Mouse (Mus musculus): ENCODE measurements around the gene Caskin1. TPM values are rescaled to one million over a fixed set of nuclear protein-coding genes. Genes with fewer than 3 reads are reported as not detected.
A peak's percentile ranks its signal among the peaks of the same experiment; 100 is the strongest.

Caskin1 gene
- polyA plus RNA-seq, 1 experiment = 1.7 TPM

GRCm38 (mm10) chr17:24461580-24461979 lies 26.8 kb upstream of the Caskin1 start:
- H3K9ac ChIP-seq (ENCODE audit: low read depth, poor library complexity, severe bottlenecking) = no peak overlapping the region
- H3K4me1 ChIP-seq (ENCODE audit: control insufficient read depth, insufficient read depth, low read length) = no peaks in the 10 kb centered on the region
- no peak overlapping the region for H3K4me3 ChIP-seq (ENCODE audit: low read depth, low read length)
- TF ChIP-seq CTCF (IDR thresholded peaks at IDR 0.05; ENCODE audit: low read depth, low read length) = no peak
- peaks cover 5% of the 10 kb centered on the region; the same call in 1 of the 2 replicates for H3K36me3 ChIP-seq (ENCODE audit: control insufficient read depth, insufficient read depth, low read length, poor library complexity, severe bottlenecking)
- no peak overlapping the region for H3K27ac ChIP-seq (ENCODE audit: insufficient read depth, low read length)
- no peaks in the 10 kb centered on the region for H3K27me3 ChIP-seq (ENCODE audit: control insufficient read depth, insufficient read depth, low read length, poor library complexity, severe bottlenecking)
- no peaks in the 10 kb centered on the region for H3K9me3 ChIP-seq (replicated peaks; ENCODE audit: control insufficient read depth, insufficient read depth, low read length, poor library complexity, severe bottlenecking)

DNA sequence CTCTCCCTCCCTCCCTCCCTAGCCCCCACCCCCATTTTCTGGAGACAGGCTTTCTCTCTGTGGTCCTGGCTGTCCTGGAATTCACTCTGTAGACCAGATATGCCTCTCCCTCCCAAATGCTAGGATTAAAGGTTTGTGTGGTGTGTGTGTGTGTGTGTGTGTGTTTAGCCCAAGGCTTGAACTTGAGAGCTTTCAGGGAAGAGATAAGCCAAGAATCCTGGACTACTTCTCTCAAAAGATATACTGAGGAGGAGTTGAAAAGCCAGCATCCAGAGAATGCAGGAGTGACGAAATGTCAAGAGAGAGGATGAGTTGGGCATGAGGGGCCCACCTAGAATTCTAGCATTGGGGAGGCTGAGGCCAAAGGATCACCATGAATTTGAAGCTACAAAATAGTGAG lies 25.5 kb upstream of the Caskin1 start:
- Histone ChIP-seq H3K4me1 (ENCODE audit: control insufficient read depth, insufficient read depth, low read length) (no peaks in the 10 kb centered on the region), H3K9me3 (replicated peaks; ENCODE audit: control insufficient read depth, insufficient read depth, low read length, poor library complexity, severe bottlenecking) (no peaks in the 10 kb centered on the region), H3K9ac (ENCODE audit: low read depth, poor library complexity, severe bottlenecking) (0 out of 2 replicates have a peak overlapping the region, but pooled peaks have one; percentile 14), H3K4me3 (ENCODE audit: low read depth, low read length) (no peak overlapping the region), H3K27me3 (ENCODE audit: control insufficient read depth, insufficient read depth, low read length, poor library complexity, severe bottlenecking) (no peaks in the 10 kb centered on the region), H3K27ac (ENCODE audit: insufficient read depth, low read length) (no peak overlapping the region), H3K36me3 (ENCODE audit: control insufficient read depth, insufficient read depth, low read length, poor library complexity, severe bottlenecking) (peaks cover 5% of the 10 kb centered on the region; the same call in 1 of the 2 replicates)
- TF ChIP-seq CTCF (IDR thresholded peaks at IDR 0.05; ENCODE audit: low read depth, low read length) (no peak), EP300 (IDR thresholded peaks at IDR 0.05; ENCODE audit: insufficient read depth, low read depth, low read length) (no peak), POLR2A (IDR thresholded peaks at IDR 0.05; ENCODE audit: insufficient read depth, low read length) (no peak)

- TF ChIP-seq CTCF (IDR thresholded peaks at IDR 0.05; ENCODE audit: low read depth, low read length) (no peak), EP300 (IDR thresholded peaks at IDR 0.05; ENCODE audit: insufficient read depth, low read depth, low read length) (no peak), POLR2A (IDR thresholded peaks at IDR 0.05; ENCODE audit: insufficient read depth, low read length) (no peak)
- H3K4me1 ChIP-seq (ENCODE audit: control insufficient read depth, insufficient read depth, low read length) = no peaks in the 10 kb centered on the region
- H3K27me3 ChIP-seq (ENCODE audit: control insufficient read depth, insufficient read depth, low read length, poor library complexity, severe bottlenecking) = no peaks in the 10 kb centered on the region
Observed at GRCm38 (mm10) chr17:24463374-24464133, 24.8 kb upstream of the Caskin1 start.

GRCm38 (mm10) chr17:24468636-24469246 lies 19.7 kb upstream of the Caskin1 start:
- Histone ChIP-seq H3K4me3 (ENCODE audit: low read depth, low read length) (no peak overlapping the region), H3K27me3 (ENCODE audit: control insufficient read depth, insufficient read depth, low read length, poor library complexity, severe bottlenecking) (no peaks in the 10 kb centered on the region), H3K27ac (ENCODE audit: insufficient read depth, low read length) (no peak overlapping the region), H3K9ac (ENCODE audit: low read depth, poor library complexity, severe bottlenecking) (no peak overlapping the region), H3K36me3 (ENCODE audit: control insufficient read depth, insufficient read depth, low read length, poor library complexity, severe bottlenecking) (peaks cover 5% of the 10 kb centered on the region; the same call in 1 of the 2 replicates), H3K4me1 (ENCODE audit: control insufficient read depth, insufficient read depth, low read length) (peaks cover 1% of the 10 kb centered on the region), H3K9me3 (replicated peaks; ENCODE audit: control insufficient read depth, insufficient read depth, low read length, poor library complexity, severe bottlenecking) (no peaks in the 10 kb centered on the region)
- TF ChIP-seq EP300 (IDR thresholded peaks at IDR 0.05; ENCODE audit: insufficient read depth, low read depth, low read length) (no peak), POLR2A (IDR thresholded peaks at IDR 0.05; ENCODE audit: insufficient read depth, low read length) (no peak), CTCF (IDR thresholded peaks at IDR 0.05; ENCODE audit: low read depth, low read length) (no peak)

More at GRCm38 (mm10) chr17:24463374-24464133, 24.8 kb upstream of the Caskin1 start:
- H3K9me3 ChIP-seq (replicated peaks; ENCODE audit: control insufficient read depth, insufficient read depth, low read length, poor library complexity, severe bottlenecking) = no peaks in the 10 kb centered on the region
- 0 out of 2 replicates have a peak overlapping the region, but pooled peaks have one; percentile 14 for H3K9ac ChIP-seq (ENCODE audit: low read depth, poor library complexity, severe bottlenecking)
- peaks cover 5% of the 10 kb centered on the region; the same call in 1 of the 2 replicates for H3K36me3 ChIP-seq (ENCODE audit: control insufficient read depth, insufficient read depth, low read length, poor library complexity, severe bottlenecking)
- H3K27ac ChIP-seq (ENCODE audit: insufficient read depth, low read length) = no peak overlapping the region
- H3K4me3 ChIP-seq (ENCODE audit: low read depth, low read length) = no peak overlapping the region

DNA sequence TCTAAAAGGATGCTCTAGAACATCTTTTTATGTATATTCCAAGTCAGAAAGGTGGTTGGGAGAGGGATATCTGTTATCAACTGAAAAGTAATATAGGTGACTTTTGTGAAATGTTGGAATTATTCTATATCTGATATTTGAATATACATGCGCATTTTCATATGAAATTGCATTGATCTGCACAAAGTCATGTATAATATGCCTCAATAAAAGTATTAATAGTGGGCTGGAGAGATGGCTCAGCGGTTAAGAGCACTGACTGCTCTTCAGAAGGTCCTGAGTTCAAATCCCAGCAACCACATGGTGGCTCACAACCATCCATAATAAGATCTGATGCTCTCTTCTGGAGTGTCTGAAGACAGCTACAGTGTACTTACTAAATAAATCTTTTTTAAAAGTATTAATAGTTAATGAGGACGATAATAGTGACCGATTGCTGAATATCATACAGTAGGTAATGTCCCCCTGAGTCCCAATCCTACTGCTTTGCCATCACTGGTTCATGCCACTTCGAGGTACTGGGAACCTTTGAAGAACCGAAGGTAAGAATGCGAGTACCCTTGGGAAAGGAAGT lies 19.0 kb upstream of the Caskin1 start:
- Histone ChIP-seq H3K4me3 (ENCODE audit: low read depth, low read length) (peak overlapping the region; percentile 93), H3K4me1 (ENCODE audit: control insufficient read depth, insufficient read depth, low read length) (peaks cover 1% of the 10 kb centered on the region), H3K27ac (ENCODE audit: insufficient read depth, low read length) (peak overlapping the region; percentile 47), H3K27me3 (ENCODE audit: control insufficient read depth, insufficient read depth, low read length, poor library complexity, severe bottlenecking) (no peaks in the 10 kb centered on the region), H3K9ac (ENCODE audit: low read depth, poor library complexity, severe bottlenecking) (peak overlapping the region; percentile 40), H3K9me3 (replicated peaks; ENCODE audit: control insufficient read depth, insufficient read depth, low read length, poor library complexity, severe bottlenecking) (no peaks in the 10 kb centered on the region), H3K36me3 (ENCODE audit: control insufficient read depth, insufficient read depth, low read length, poor library complexity, severe bottlenecking) (peaks cover 5% of the 10 kb centered on the region; the same call in 1 of the 2 replicates)
- no peak for TF ChIP-seq POLR2A (IDR thresholded peaks at IDR 0.05; ENCODE audit: insufficient read depth, low read length)
- no peak for TF ChIP-seq CTCF (IDR thresholded peaks at IDR 0.05; ENCODE audit: low read depth, low read length)
- no peak for TF ChIP-seq EP300 (IDR thresholded peaks at IDR 0.05; ENCODE audit: insufficient read depth, low read depth, low read length)

Data from ES-Bruce4 (cell line).